Mouse (Mus musculus): ENCODE results near the gene Nol4l.

- TF ChIP-seq CTCF (IDR thresholded peaks at IDR 0.05; ENCODE audit: extremely low read depth, insufficient read length, insufficient replicate concordance, low read depth, low read length): no peak
- no peak for TF ChIP-seq POLR2A (IDR thresholded peaks at IDR 0.05; ENCODE audit: low read depth, low read length)
Measured at GRCm38 (mm10) chr2:153424557-153424956, 105.2 kb downstream of the Nol4l start.

Measured in small intestine, adult 2 months (tissue).